Mouse (Mus musculus): ENCODE results near the gene Shmt2. TPM values are rescaled to one million over a fixed set of nuclear protein-coding genes. Genes with fewer than 3 reads are reported as not detected.

The Shmt2 gene
- polyA plus RNA-seq, 1 experiment from 2014 or later: 138 TPM

GRCm38 (mm10) chr10:127492118-127492517, 30.1 kb downstream of the Shmt2 start:
- WGBS (ENCODE audit: insufficient replicate concordance): 86% methylated on average over 3 of the region's 3 CpGs

GRCm38 (mm10) chr10:127491128-127491512, 31.1 kb downstream of the Shmt2 start:
- no peak for ATAC-seq (ENCODE audit: insufficient read depth)
- 73% methylated on average over 8 of the region's 8 CpGs for WGBS (ENCODE audit: insufficient replicate concordance)
- H3K9me3 ChIP-seq (replicated peaks): no peaks in the 10 kb centered on the region
- no peak overlapping the region for H3K27ac ChIP-seq (replicated peaks)
- no peak overlapping the region for H3K4me2 ChIP-seq
- no peak overlapping the region for H3K4me3 ChIP-seq (replicated peaks)
- no peaks in the 10 kb centered on the region for H3K27me3 ChIP-seq
- peaks cover 80% of the 10 kb centered on the region for H3K36me3 ChIP-seq (replicated peaks)
- no peaks in the 10 kb centered on the region for H3K4me1 ChIP-seq (replicated peaks)
- no peak overlapping the region for H3K9ac ChIP-seq

More at GRCm38 (mm10) chr10:127492118-127492517, 30.1 kb downstream of the Shmt2 start:
- ATAC-seq (ENCODE audit: insufficient read depth): no peak
- Histone ChIP-seq H3K9me3 (replicated peaks) (no peaks in the 10 kb centered on the region), H3K4me2 (no peak overlapping the region), H3K36me3 (replicated peaks) (peaks cover 81% of the 10 kb centered on the region), H3K4me1 (replicated peaks) (no peaks in the 10 kb centered on the region), H3K27ac (replicated peaks) (no peak overlapping the region), H3K27me3 (no peaks in the 10 kb centered on the region), H3K9ac (no peak overlapping the region), H3K4me3 (replicated peaks) (no peak overlapping the region)

- Histone ChIP-seq H3K27ac (replicated peaks) (no peak overlapping the region), H3K4me3 (replicated peaks) (no peak overlapping the region), H3K4me1 (replicated peaks) (no peaks in the 10 kb centered on the region), H3K9me3 (replicated peaks) (no peaks in the 10 kb centered on the region), H3K27me3 (no peaks in the 10 kb centered on the region), H3K4me2 (no peak overlapping the region), H3K36me3 (replicated peaks) (peaks cover 77% of the 10 kb centered on the region), H3K9ac (no peak overlapping the region)
- no peak for ATAC-seq (ENCODE audit: insufficient read depth)
- WGBS (ENCODE audit: insufficient replicate concordance): 79% methylated on average over 18 of the region's 18 CpGs
Observed at GRCm38 (mm10) chr10:127490160-127491127, 31.8 kb downstream of the Shmt2 start.

GRCm38 (mm10) chr10:127488856-127489255, 33.4 kb downstream of the Shmt2 start:
- Histone ChIP-seq H3K27me3 (no peaks in the 10 kb centered on the region), H3K36me3 (replicated peaks) (peaks cover 77% of the 10 kb centered on the region)
- no peak for ATAC-seq (ENCODE audit: insufficient read depth)

GRCm38 (mm10) chr10:127485235-127485634, 37.0 kb downstream of the Shmt2 start:
- Histone ChIP-seq H3K9me3 (replicated peaks) (no peaks in the 10 kb centered on the region), H3K4me2 (no peak overlapping the region), H3K4me1 (replicated peaks) (no peaks in the 10 kb centered on the region), H3K9ac (no peak overlapping the region), H3K27me3 (no peaks in the 10 kb centered on the region), H3K4me3 (replicated peaks) (no peak overlapping the region), H3K36me3 (replicated peaks) (peaks cover 46% of the 10 kb centered on the region), H3K27ac (replicated peaks) (no peak overlapping the region)
- WGBS (ENCODE audit: insufficient replicate concordance): 71% methylated on average over 10 of the region's 10 CpGs
- no peak for ATAC-seq (ENCODE audit: insufficient read depth)

More at GRCm38 (mm10) chr10:127488856-127489255, 33.4 kb downstream of the Shmt2 start:
- no peak overlapping the region for H3K27ac ChIP-seq (replicated peaks)
- no peak overlapping the region for H3K9ac ChIP-seq
- no peaks in the 10 kb centered on the region for H3K9me3 ChIP-seq (replicated peaks)
- no peak overlapping the region for H3K4me2 ChIP-seq
- H3K4me1 ChIP-seq (replicated peaks): no peaks in the 10 kb centered on the region
- 77% methylated on average over 7 of the region's 7 CpGs for WGBS (ENCODE audit: insufficient replicate concordance)
- no peak overlapping the region for H3K4me3 ChIP-seq (replicated peaks)

GRCm38 (mm10) chr10:127480833-127481813, 41.1 kb downstream of the Shmt2 start:
- Histone ChIP-seq H3K4me2 (no peak overlapping the region), H3K36me3 (replicated peaks) (peaks cover 32% of the 10 kb centered on the region), H3K27me3 (no peaks in the 10 kb centered on the region), H3K9ac (no peak overlapping the region), H3K4me1 (replicated peaks) (no peaks in the 10 kb centered on the region), H3K27ac (replicated peaks) (peak overlapping the region; percentile 33; the same call in 1 of the 2 replicates), H3K4me3 (replicated peaks) (no peak overlapping the region), H3K9me3 (replicated peaks) (no peaks in the 10 kb centered on the region)
- ATAC-seq (ENCODE audit: insufficient read depth): peak; percentile 38; the same call in 1 of the 2 replicates
- WGBS (ENCODE audit: insufficient replicate concordance): 63% methylated on average over 19 of the region's 19 CpGs

GRCm38 (mm10) chr10:127479131-127479530, 43.1 kb downstream of the Shmt2 start:
- WGBS (ENCODE audit: insufficient replicate concordance): 88% methylated on average over 4 of the region's 4 CpGs
- no peak overlapping the region for H3K4me3 ChIP-seq (replicated peaks)
- no peak overlapping the region for H3K9ac ChIP-seq
- no peak for ATAC-seq (ENCODE audit: insufficient read depth)
- H3K9me3 ChIP-seq (replicated peaks): no peaks in the 10 kb centered on the region
- H3K27ac ChIP-seq (replicated peaks): no peak overlapping the region
- H3K27me3 ChIP-seq: no peaks in the 10 kb centered on the region
- no peak overlapping the region for H3K4me2 ChIP-seq
- peaks cover 25% of the 10 kb centered on the region; the same call in 1 of the 2 replicates for H3K36me3 ChIP-seq (replicated peaks)
- no peaks in the 10 kb centered on the region for H3K4me1 ChIP-seq (replicated peaks)

GRCm38 (mm10) chr10:127477301-127477700, 44.9 kb downstream of the Shmt2 start:
- H3K9ac ChIP-seq: no peak overlapping the region
- 78% methylated on average over 7 of the region's 7 CpGs for WGBS (ENCODE audit: insufficient replicate concordance)

GRCm38 (mm10) chr10:127476541-127476940, 45.7 kb downstream of the Shmt2 start:
- Histone ChIP-seq H3K36me3 (replicated peaks) (peaks cover 34% of the 10 kb centered on the region), H3K27ac (replicated peaks) (no peak overlapping the region), H3K27me3 (no peaks in the 10 kb centered on the region), H3K9me3 (replicated peaks) (no peaks in the 10 kb centered on the region), H3K4me3 (replicated peaks) (no peak overlapping the region), H3K9ac (no peak overlapping the region), H3K4me2 (no peak overlapping the region), H3K4me1 (replicated peaks) (no peaks in the 10 kb centered on the region; the same call in 1 of the 2 replicates)
- 82% methylated on average over 3 of the region's 3 CpGs for WGBS (ENCODE audit: insufficient replicate concordance)
- no peak for ATAC-seq (ENCODE audit: insufficient read depth)

More at GRCm38 (mm10) chr10:127477301-127477700, 44.9 kb downstream of the Shmt2 start:
- Histone ChIP-seq H3K4me2 (no peak overlapping the region), H3K4me3 (replicated peaks) (no peak overlapping the region), H3K9me3 (replicated peaks) (no peaks in the 10 kb centered on the region), H3K36me3 (replicated peaks) (peaks cover 29% of the 10 kb centered on the region), H3K27ac (replicated peaks) (no peak overlapping the region), H3K4me1 (replicated peaks) (no peaks in the 10 kb centered on the region), H3K27me3 (no peaks in the 10 kb centered on the region)
- ATAC-seq (ENCODE audit: insufficient read depth): no peak

GRCm38 (mm10) chr10:127475175-127475574, 47.1 kb downstream of the Shmt2 start:
- Histone ChIP-seq H3K27me3 (no peaks in the 10 kb centered on the region), H3K9ac (no peak overlapping the region), H3K27ac (replicated peaks) (no peak overlapping the region), H3K4me2 (no peak overlapping the region), H3K9me3 (replicated peaks) (no peaks in the 10 kb centered on the region), H3K36me3 (replicated peaks) (peaks cover 39% of the 10 kb centered on the region), H3K4me1 (replicated peaks) (peaks cover 6% of the 10 kb centered on the region), H3K4me3 (replicated peaks) (no peak overlapping the region)
- no peak for ATAC-seq (ENCODE audit: insufficient read depth)
- 74% methylated on average over 4 of the region's 4 CpGs for WGBS (ENCODE audit: insufficient replicate concordance)

All from liver, embryonic 15.5 days (tissue).